Mouse (Mus musculus) T-helper 17 cell (primary cell): ENCODE data around the gene Nox3.

Source experiments
- in situ Hi-C, 2 experiments: fragments of 300-600 bp; cut with MboI, MseI; formaldehyde crosslinking; loops; 1 replicate in 1 of 2; 2 replicates in 1 of 2; pipeline ENCODE4 v1.15.1; 2025; ENCODE audit warnings: high pct_unique_total_duplicates in 2 of 2

Gene Nox3

GRCm38 (mm10) chr17:3696161-3696560 lies at the start of gene Nox3:
Gene Nox3 (minus strand): TSS chr17:3696261.
- in situ Hi-C loops = no loop called here

- in situ Hi-C loops = no loop called here
Observed at GRCm38 (mm10) chr17:3744402-3744801, 48.3 kb upstream of the Nox3 start.

DNA sequence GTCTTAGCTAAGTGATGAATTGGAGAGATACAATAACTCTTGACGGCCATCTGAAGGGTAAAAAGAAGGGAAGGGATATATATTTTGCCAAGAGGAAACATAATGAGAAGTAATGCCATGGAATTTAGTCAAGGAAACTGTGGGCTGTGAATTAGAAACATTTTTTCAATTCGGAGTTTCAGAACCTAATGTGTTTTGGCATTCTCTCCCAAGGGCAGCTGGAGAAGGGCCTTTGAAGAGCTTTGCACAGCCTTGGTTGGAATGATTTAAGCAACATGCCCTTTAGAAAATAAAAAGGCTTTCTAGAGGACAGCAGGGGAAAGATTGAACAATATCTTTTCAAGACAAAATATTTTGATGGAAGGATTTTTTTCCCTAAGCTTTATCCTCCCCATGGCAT lies 40.9 kb upstream of the Nox3 start:
- in situ Hi-C loops = no loop called here

DNA sequence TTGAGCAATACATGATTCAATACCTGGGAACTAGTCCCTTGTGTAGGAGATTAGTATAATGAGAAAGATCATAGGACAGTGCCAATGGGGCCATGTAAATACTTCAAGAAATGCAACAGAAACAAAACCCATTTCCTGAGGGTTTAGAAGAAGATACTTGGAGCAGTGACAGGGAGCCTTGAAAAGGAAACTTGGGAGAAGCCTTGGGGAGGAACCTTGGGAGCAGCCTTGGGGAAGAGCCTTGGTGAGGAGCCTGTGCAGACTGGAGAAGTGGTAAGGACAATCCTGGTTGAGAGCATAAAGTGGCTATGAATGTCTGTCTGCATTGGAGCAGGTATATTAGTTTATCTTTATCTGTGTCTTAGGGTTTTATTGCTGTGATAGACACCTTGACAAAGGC lies 38.2 kb upstream of the Nox3 start:
- in situ Hi-C loops = no loop called here

GRCm38 (mm10) chr17:3705350-3705930 lies 9.4 kb upstream of the Nox3 start:
- in situ Hi-C loops = no loop called here

DNA sequence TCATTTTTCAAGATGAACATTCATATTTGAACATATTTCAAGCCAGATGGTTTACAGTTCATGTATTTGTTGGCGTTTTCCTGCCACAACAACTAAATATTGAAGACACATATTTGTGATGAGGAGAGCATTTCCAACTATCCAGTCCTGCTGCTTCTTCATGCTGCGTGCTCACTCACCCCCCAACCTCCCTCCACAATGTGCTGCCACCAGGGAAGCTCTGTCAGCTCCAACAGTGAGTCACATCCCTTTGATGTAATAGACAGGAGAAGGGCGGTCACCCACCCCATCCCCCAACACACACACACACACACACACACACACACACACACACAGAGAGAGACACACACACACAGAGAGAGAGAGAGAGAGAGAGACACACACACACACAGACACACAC lies 6.3 kb upstream of the Nox3 start:
- in situ Hi-C loops = no loop called here

DNA sequence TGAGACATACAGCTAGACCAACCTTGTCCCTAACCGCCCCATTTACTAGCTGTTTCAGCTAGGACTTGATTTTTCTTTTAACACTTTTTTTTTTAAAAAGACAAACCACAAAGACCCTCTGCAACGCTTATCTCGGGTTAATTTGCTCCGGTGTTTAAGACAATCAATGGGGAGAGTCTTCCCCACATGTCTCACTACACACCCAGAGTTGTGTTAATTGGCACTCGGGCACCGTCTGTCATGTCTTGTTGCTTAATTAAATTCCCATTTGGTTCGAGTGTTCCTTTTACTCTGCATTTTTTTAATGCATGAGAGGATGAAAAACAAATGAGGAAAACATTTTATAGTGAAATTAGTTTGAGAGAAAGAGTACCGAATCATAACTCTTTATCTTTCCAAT lies 3.2 kb downstream of the Nox3 start:
- in situ Hi-C loops = no loop called here

DNA sequence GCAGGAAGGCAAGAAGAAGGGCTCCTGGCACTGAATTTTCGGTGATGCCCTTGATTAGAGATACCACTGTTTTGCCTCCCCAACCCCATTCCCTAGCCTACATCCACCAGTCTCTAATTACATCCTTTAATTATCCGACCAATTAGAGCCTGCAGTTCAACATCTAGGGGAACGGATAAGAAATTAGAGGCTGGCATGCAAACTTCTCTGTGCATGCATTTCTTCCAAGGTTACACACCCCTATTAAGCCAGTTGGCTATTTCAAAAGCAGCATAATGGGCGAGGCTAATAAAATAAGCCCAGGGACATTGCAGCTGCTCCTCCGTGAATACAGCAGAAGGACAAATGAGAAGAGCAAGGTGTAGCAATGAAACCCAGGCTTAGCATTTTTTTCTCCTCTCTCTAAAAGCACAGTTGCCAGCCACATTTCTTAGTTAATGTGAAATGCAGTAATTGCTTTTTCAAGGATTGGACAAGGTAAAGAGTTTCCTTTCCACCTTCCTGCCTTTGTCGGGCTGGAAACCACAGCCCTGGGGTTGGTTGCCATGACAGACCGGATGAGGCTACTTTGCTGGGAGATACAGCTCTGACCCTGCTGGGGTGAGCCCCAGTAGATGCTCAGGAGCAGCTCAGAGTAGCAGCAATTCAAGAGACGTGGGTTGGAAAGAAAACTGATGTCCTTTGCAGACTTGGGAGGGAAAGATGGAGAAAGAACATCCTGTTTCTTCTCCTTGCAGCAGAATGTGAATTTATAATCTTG lies 5.4 kb downstream of the Nox3 start:
- in situ Hi-C loops = no loop called here

- in situ Hi-C loops = no loop called here
Observed at GRCm38 (mm10) chr17:3683662-3684061, 12.4 kb downstream of the Nox3 start.

DNA sequence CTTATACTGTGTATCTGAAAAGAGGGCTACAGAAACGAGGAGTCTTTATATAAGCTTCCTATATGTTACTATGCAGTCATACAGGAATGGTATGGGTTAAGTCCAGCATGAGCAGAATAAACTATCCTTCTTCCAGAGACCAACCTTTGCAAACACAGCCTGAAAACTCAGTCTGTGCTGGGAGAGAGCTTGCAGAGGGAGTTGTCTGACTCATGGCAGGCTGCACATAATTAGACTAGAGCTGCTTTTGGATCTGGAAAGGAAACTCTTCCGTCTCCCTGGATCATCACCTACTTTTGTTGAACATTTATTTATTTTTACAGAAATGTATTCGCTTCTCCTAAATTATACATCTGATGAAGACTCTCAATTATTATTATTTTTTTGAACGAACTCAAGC lies 26.8 kb downstream of the Nox3 start:
- in situ Hi-C loops = no loop called here

DNA sequence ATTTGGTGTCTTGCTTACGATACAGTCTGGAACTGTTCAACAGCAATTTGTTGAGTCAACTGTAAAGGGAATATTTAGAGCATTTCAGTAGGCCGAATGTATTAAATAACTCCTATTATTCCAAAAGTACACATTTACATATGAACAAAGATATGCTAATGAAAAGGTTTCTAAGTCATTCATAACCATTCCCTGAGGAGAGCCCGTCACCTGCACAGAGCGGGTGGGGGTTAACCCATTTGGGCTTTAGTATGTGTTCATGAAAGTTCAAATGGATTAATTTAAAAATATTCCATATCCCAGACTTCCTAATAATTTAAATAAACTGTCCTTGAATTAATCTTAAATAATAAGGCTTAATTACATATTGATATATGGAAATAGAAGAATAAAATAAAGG lies 28.8 kb downstream of the Nox3 start:
- in situ Hi-C loops = no loop called here

GRCm38 (mm10) chr17:3665321-3665720 lies 30.7 kb downstream of the Nox3 start:
- in situ Hi-C loops = no loop called here

DNA sequence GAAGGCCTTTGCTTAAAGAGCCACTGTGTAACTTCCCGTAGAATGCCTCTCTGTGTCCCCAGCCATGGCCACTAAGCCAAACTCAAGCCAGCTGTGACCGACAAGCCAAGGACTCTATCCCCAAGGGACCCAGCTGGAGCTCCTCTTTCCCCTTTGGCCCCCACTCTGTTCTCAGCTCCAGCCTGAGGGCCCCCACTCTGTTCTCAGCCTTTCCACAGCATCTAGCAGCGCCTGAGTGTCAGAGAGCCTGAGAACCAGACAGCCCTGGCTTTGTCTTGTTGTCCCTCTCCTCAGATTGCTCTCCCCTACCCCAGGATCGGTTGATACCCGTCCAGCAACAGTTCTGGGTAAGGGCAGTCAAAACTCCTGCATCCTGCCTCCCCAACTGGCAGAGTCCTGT lies 36.6 kb downstream of the Nox3 start:
- in situ Hi-C loops = no loop called here

DNA sequence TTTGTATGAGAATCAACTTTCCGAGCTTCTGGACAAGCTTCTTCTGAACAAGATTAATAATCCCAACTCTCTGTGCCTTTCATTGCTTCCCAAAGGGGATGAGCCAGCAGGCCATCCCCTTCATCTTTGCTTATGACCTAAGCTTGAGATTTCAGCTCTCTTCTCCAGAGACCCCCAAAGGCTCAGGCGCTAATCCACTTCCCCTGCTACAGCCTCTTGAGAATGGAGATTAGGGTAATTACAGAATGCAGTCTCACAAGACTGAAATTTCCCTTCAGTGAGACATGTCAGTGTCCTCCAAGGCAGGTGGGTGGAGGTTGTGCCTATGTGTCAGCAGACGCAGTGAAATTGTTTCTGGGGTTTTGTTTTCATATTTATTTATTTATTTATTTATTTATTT lies 45.7 kb downstream of the Nox3 start:
- in situ Hi-C loops = no loop called here

- in situ Hi-C loops = no loop called here
Observed at GRCm38 (mm10) chr17:3643582-3643981, 52.5 kb downstream of the Nox3 start.

GRCm38 (mm10) chr17:3641456-3641855 lies 54.6 kb downstream of the Nox3 start:
- in situ Hi-C loops = no loop called here

DNA sequence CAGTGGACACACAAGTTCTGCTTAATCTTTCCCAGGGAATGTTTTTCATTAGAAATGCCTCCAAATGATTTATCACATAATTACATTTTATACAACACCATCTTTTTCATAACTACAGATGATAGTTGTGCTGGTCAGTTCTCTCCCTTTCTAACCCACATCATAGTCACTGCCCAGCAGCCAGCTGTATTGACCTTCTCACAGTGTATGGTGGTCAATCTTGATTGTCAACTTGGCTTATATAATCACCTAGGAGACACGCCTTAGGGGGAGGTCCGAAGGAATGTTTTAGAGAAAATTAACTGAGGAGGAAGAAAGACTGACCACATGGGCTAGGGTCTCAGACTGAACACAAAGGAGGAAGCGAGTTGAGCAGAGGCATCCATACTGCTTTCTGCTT lies 57.3 kb downstream of the Nox3 start:
- in situ Hi-C loops = no loop called here

DNA sequence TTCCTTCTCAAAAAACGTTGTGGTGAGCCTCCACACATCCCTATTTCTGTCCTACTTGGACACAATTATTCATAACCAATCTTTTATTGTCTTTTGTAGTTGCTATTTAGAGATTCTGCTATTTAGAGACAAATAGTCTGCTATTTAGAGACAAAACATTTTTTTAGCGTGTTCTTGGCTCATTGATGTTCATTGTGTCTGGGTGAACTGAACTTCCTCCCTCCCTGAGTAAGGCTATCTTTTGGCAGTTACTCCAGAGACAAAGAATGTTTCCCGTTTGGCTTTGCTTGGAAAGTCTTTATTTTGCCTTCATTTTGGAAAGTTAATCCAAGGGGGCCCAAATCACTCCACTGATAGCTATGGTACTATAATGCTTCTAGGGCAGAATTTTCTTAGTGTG lies 63.6 kb downstream of the Nox3 start:
- in situ Hi-C loops = no loop called here

DNA sequence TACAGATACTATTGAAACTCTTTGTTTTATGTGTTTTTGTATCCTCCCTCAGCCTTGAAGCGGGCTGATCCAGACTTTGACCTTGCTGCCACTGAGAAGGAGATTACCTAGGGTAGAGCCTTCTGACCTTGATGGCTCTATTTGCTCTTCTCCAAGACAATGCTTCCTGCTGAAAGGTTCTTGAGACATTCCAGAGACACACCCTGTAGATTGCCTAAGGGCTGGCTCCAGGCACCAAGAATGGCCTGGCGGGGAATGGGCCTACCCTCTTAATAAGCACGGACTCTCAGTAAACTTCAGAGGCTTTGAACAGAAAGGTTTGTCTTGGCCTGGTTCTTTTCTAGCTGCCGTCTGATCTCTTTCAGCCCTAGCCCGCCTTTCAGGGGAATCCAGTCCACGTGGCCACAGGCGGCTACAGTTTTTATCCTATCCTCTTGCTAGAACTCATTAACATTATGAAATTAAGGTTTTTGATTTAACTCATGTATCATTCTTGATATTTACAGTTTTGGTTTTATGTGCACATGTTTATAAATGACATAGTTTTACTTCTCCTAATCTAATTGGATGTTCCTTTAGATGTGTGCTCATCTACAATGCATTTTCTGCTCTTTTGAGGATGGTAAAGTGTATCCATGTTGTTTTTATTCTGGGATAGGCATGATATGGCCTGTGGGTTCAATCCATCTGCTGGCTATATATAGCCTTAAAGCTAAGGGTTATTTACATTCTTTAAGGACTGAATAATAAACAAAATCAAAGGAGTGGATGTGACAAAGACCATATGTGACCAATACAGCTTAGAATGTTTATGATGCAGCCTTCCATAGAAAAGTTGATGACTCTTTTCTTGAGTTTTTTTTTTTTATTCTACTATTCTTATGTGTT lies 79.5 kb downstream of the Nox3 start:
- in situ Hi-C loops = no loop called here

- in situ Hi-C loops = no loop called here
Observed at GRCm38 (mm10) chr17:3615553-3615952, 80.5 kb downstream of the Nox3 start.

DNA sequence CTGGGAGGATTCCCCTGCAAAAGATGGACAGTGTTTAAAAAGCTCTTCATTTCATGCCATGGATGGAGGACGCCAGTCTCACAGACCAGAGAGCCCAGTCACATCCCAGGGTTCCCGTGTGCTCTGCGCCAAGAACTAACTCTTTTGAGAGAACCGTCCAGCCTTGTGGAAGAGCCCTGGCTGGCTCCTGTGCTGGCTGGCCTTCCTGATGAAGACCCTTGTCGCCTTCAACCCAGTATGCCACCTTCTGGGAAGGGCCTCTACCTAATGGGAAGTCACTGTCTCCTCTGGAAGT lies 84.3 kb downstream of the Nox3 start:
- in situ Hi-C loops = no loop called here

DNA sequence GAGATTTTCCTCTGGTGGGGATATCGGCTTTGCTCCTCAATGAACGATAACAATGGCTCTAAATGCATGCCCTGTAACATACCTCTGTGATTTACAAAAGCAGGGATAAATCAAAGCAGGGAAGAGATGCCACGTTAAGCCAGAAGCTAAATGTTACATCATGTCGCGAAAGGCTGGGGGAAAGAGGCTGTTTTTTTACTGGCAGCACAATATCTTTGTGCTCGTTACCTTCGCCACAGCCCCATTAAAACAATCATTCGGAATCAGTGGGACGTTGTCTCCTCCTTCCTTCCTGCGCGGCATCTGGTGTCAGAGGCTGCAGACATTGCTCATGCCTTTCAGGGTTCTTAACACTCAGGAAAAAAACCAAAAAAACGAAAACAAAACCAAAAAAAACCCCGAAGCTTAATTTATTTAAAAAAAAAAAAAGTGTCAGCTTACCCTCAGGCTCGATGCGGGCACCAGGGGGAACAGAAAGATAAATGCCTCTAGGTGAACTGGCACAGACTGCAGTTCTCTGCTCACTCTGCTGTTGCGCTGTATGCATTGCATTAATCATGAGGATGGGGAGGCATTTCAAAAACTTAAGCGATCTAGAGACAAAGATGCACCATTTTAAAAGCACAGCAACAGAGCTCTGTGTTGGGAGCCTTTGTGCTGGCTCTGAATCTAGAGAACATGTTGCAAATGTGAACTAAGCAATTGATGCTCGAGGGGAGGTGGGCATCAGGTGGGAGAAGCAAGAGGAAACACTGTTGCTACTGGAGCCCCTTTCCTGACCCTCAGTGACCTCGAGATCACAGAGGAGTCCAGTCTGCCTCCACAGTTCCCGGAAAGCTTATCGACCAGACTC lies 84.9 kb downstream of the Nox3 start:
- in situ Hi-C loops = no loop called here
